Mouse (Mus musculus): ENCODE data around the gene Slc16a9. TPM values are rescaled to one million over a fixed set of nuclear protein-coding genes. Genes with fewer than 3 reads are reported as not detected.

The Slc16a9 gene
- polyA plus RNA-seq, 1 experiment from 2014 or later = 1.7 TPM

- Histone ChIP-seq H3K4me3 (ENCODE audit: low read depth, low read length) (no peak overlapping the region), H3K9ac (ENCODE audit: low read length) (no peak overlapping the region), H3K9me3 (ENCODE audit: control insufficient read depth, low read length) (no peaks in the 10 kb centered on the region), H3K27me3 (replicated peaks; ENCODE audit: control insufficient read depth, insufficient read depth, low read length) (no peaks in the 10 kb centered on the region), H3K36me3 (ENCODE audit: control insufficient read depth, insufficient read depth, low read length) (no peaks in the 10 kb centered on the region), H3K27ac (ENCODE audit: low read depth) (no peak overlapping the region), H3K4me2 (ENCODE audit: low read length) (no peak overlapping the region), H3K4me1 (replicated peaks; ENCODE audit: control insufficient read depth, insufficient read depth, low read length) (no peaks in the 10 kb centered on the region; the same call in 1 of the 2 replicates)
- ATAC-seq (replicated peaks; ENCODE audit: low FRiP score, low TSS enrichment, low read depth) (no peak), DNase-seq (ENCODE audit: low spot score) (no peak)
- WGBS = 61% methylated on average over 2 of the region's 2 CpGs
These were observed 54.2 kb downstream of the Slc16a9 start for GRCm38 (mm10) chr10:70299118-70299517.

GRCm38 (mm10) chr10:70299653-70300052, 54.8 kb downstream of the Slc16a9 start:
- DNase-seq (ENCODE audit: low spot score) = no peak
- 52% methylated on average over 5 of the region's 5 CpGs for WGBS
- Histone ChIP-seq H3K9me3 (ENCODE audit: control insufficient read depth, low read length) (no peaks in the 10 kb centered on the region), H3K27ac (ENCODE audit: low read depth) (no peak overlapping the region), H3K27me3 (replicated peaks; ENCODE audit: control insufficient read depth, insufficient read depth, low read length) (no peaks in the 10 kb centered on the region), H3K4me1 (replicated peaks; ENCODE audit: control insufficient read depth, insufficient read depth, low read length) (no peaks in the 10 kb centered on the region; the same call in 1 of the 2 replicates), H3K9ac (ENCODE audit: low read length) (no peak overlapping the region), H3K36me3 (ENCODE audit: control insufficient read depth, insufficient read depth, low read length) (no peaks in the 10 kb centered on the region), H3K4me3 (ENCODE audit: low read depth, low read length) (no peak overlapping the region), H3K4me2 (ENCODE audit: low read length) (no peak overlapping the region)
- ATAC-seq (replicated peaks; ENCODE audit: low FRiP score, low TSS enrichment, low read depth) = no peak

GRCm38 (mm10) chr10:70301190-70301589, 56.3 kb downstream of the Slc16a9 start:
- no peak for ATAC-seq (replicated peaks; ENCODE audit: low FRiP score, low TSS enrichment, low read depth)
- Histone ChIP-seq H3K36me3 (ENCODE audit: control insufficient read depth, insufficient read depth, low read length) (no peaks in the 10 kb centered on the region), H3K4me3 (ENCODE audit: low read depth, low read length) (no peak overlapping the region), H3K4me1 (replicated peaks; ENCODE audit: control insufficient read depth, insufficient read depth, low read length) (no peaks in the 10 kb centered on the region; the same call in 1 of the 2 replicates), H3K9ac (ENCODE audit: low read length) (no peak overlapping the region), H3K27me3 (replicated peaks; ENCODE audit: control insufficient read depth, insufficient read depth, low read length) (no peaks in the 10 kb centered on the region), H3K9me3 (ENCODE audit: control insufficient read depth, low read length) (no peaks in the 10 kb centered on the region), H3K4me2 (ENCODE audit: low read length) (no peak overlapping the region), H3K27ac (ENCODE audit: low read depth) (no peak overlapping the region)
- 32% methylated on average over 2 of the region's 2 CpGs for WGBS
- no peak for DNase-seq (ENCODE audit: low spot score)

GRCm38 (mm10) chr10:70303203-70303602, 58.3 kb downstream of the Slc16a9 start:
- H3K9me3 ChIP-seq (ENCODE audit: control insufficient read depth, low read length) = no peaks in the 10 kb centered on the region
- no peak overlapping the region for H3K4me2 ChIP-seq (ENCODE audit: low read length)
- no peaks in the 10 kb centered on the region for H3K27me3 ChIP-seq (replicated peaks; ENCODE audit: control insufficient read depth, insufficient read depth, low read length)
- no peak overlapping the region for H3K4me3 ChIP-seq (ENCODE audit: low read depth, low read length)
- DNase-seq (ENCODE audit: low spot score) = no peak
- H3K4me1 ChIP-seq (replicated peaks; ENCODE audit: control insufficient read depth, insufficient read depth, low read length) = no peaks in the 10 kb centered on the region
- no peak for ATAC-seq (replicated peaks; ENCODE audit: low FRiP score, low TSS enrichment, low read depth)
- 83% methylated on average over 6 of the region's 6 CpGs for WGBS
- H3K9ac ChIP-seq (ENCODE audit: low read length) = no peak overlapping the region
- H3K27ac ChIP-seq (ENCODE audit: low read depth) = no peak overlapping the region
- no peaks in the 10 kb centered on the region for H3K36me3 ChIP-seq (ENCODE audit: control insufficient read depth, insufficient read depth, low read length)

- ATAC-seq (replicated peaks; ENCODE audit: low FRiP score, low TSS enrichment, low read depth) = no peak
- Histone ChIP-seq H3K9me3 (ENCODE audit: control insufficient read depth, low read length) (no peaks in the 10 kb centered on the region), H3K4me1 (replicated peaks; ENCODE audit: control insufficient read depth, insufficient read depth, low read length) (no peaks in the 10 kb centered on the region), H3K9ac (ENCODE audit: low read length) (no peak overlapping the region), H3K4me2 (ENCODE audit: low read length) (no peak overlapping the region), H3K27me3 (replicated peaks; ENCODE audit: control insufficient read depth, insufficient read depth, low read length) (no peaks in the 10 kb centered on the region), H3K36me3 (ENCODE audit: control insufficient read depth, insufficient read depth, low read length) (no peaks in the 10 kb centered on the region), H3K27ac (ENCODE audit: low read depth) (no peak overlapping the region), H3K4me3 (ENCODE audit: low read depth, low read length) (no peak overlapping the region)
- 88% methylated on average over 5 of the region's 5 CpGs for WGBS
- DNase-seq (ENCODE audit: low spot score) = no peak
These were observed 60.8 kb downstream of the Slc16a9 start for GRCm38 (mm10) chr10:70305683-70306082.

- 95% methylated on average over 8 of the region's 8 CpGs for WGBS
- no peak overlapping the region for H3K4me2 ChIP-seq (ENCODE audit: low read length)
- H3K27ac ChIP-seq (ENCODE audit: low read depth) = no peak overlapping the region
- H3K27me3 ChIP-seq (replicated peaks; ENCODE audit: control insufficient read depth, insufficient read depth, low read length) = no peaks in the 10 kb centered on the region
- no peaks in the 10 kb centered on the region for H3K4me1 ChIP-seq (replicated peaks; ENCODE audit: control insufficient read depth, insufficient read depth, low read length)
- ATAC-seq (replicated peaks; ENCODE audit: low FRiP score, low TSS enrichment, low read depth) (no peak), DNase-seq (ENCODE audit: low spot score) (no peak)
- H3K36me3 ChIP-seq (ENCODE audit: control insufficient read depth, insufficient read depth, low read length) = no peaks in the 10 kb centered on the region
- H3K4me3 ChIP-seq (ENCODE audit: low read depth, low read length) = no peak overlapping the region
- H3K9ac ChIP-seq (ENCODE audit: low read length) = no peak overlapping the region
- no peaks in the 10 kb centered on the region for H3K9me3 ChIP-seq (ENCODE audit: control insufficient read depth, low read length)
These were observed 64.5 kb downstream of the Slc16a9 start for GRCm38 (mm10) chr10:70309416-70309815.

- Histone ChIP-seq H3K4me1 (replicated peaks; ENCODE audit: control insufficient read depth, insufficient read depth, low read length) (no peaks in the 10 kb centered on the region), H3K27ac (ENCODE audit: low read depth) (no peak overlapping the region), H3K9me3 (ENCODE audit: control insufficient read depth, low read length) (no peaks in the 10 kb centered on the region), H3K4me2 (ENCODE audit: low read length) (no peak overlapping the region), H3K27me3 (replicated peaks; ENCODE audit: control insufficient read depth, insufficient read depth, low read length) (no peaks in the 10 kb centered on the region), H3K36me3 (ENCODE audit: control insufficient read depth, insufficient read depth, low read length) (no peaks in the 10 kb centered on the region), H3K4me3 (ENCODE audit: low read depth, low read length) (no peak overlapping the region), H3K9ac (ENCODE audit: low read length) (no peak overlapping the region)
- 87% methylated on average over 5 of the region's 5 CpGs for WGBS
- ATAC-seq (replicated peaks; ENCODE audit: low FRiP score, low TSS enrichment, low read depth) (no peak), DNase-seq (ENCODE audit: low spot score) (no peak)
These were observed 65.7 kb downstream of the Slc16a9 start for GRCm38 (mm10) chr10:70310646-70311045.

GRCm38 (mm10) chr10:70315895-70316294, 71.0 kb downstream of the Slc16a9 start:
- no peak for ATAC-seq (replicated peaks; ENCODE audit: low FRiP score, low TSS enrichment, low read depth)
- H3K4me3 ChIP-seq (ENCODE audit: low read depth, low read length) = no peak overlapping the region
- 87% methylated on average over 6 of the region's 6 CpGs for WGBS
- no peaks in the 10 kb centered on the region for H3K27me3 ChIP-seq (replicated peaks; ENCODE audit: control insufficient read depth, insufficient read depth, low read length)
- H3K9ac ChIP-seq (ENCODE audit: low read length) = no peak overlapping the region
- DNase-seq (ENCODE audit: low spot score) = no peak
- H3K36me3 ChIP-seq (ENCODE audit: control insufficient read depth, insufficient read depth, low read length) = no peaks in the 10 kb centered on the region
- H3K4me1 ChIP-seq (replicated peaks; ENCODE audit: control insufficient read depth, insufficient read depth, low read length) = no peaks in the 10 kb centered on the region
- H3K4me2 ChIP-seq (ENCODE audit: low read length) = no peak overlapping the region
- H3K9me3 ChIP-seq (ENCODE audit: control insufficient read depth, low read length) = no peaks in the 10 kb centered on the region
- no peak overlapping the region for H3K27ac ChIP-seq (ENCODE audit: low read depth)

- ATAC-seq (replicated peaks; ENCODE audit: low FRiP score, low TSS enrichment, low read depth) (no peak), DNase-seq (ENCODE audit: low spot score) (no peak)
- no peak overlapping the region for H3K27ac ChIP-seq (ENCODE audit: low read depth)
- H3K4me2 ChIP-seq (ENCODE audit: low read length) = no peak overlapping the region
- H3K4me1 ChIP-seq (replicated peaks; ENCODE audit: control insufficient read depth, insufficient read depth, low read length) = no peaks in the 10 kb centered on the region
- WGBS = 89% methylated on average over 7 of the region's 7 CpGs
- H3K9ac ChIP-seq (ENCODE audit: low read length) = no peak overlapping the region
- H3K9me3 ChIP-seq (ENCODE audit: control insufficient read depth, low read length) = no peaks in the 10 kb centered on the region
- no peak overlapping the region for H3K4me3 ChIP-seq (ENCODE audit: low read depth, low read length)
- H3K27me3 ChIP-seq (replicated peaks; ENCODE audit: control insufficient read depth, insufficient read depth, low read length) = no peaks in the 10 kb centered on the region
- no peaks in the 10 kb centered on the region for H3K36me3 ChIP-seq (ENCODE audit: control insufficient read depth, insufficient read depth, low read length)
These were observed 72.0 kb downstream of the Slc16a9 start for GRCm38 (mm10) chr10:70316856-70317255.

Measured in intestine, embryonic 14.5 days (tissue).